Mouse (Mus musculus) ES-E14 (cell line): ENCODE measurements at regions not wholly inside any gene's neighbourhood (a gene's known extent, or its start where the extent isn't known, plus 50 kb on each side); places are given as distances from the start of the nearest gene placed in this dataset.

Source experiments
- DNase-seq: peaks from one replicate; pipeline ENCODE4 v3.0.0-alpha.2; 2013; ENCODE audit warnings: low read depth, low spot score
- H3K27ac ChIP-seq: 2 replicates; pipeline ENCODE4 v1.5.1; 2012; ENCODE audit warnings: low read depth, mild to moderate bottlenecking, low read length, moderate library complexity, mixed read lengths; ENCODE audit not compliant: poor library complexity, insufficient read depth, severe bottlenecking
- H3K36me3 ChIP-seq: 2 replicates; pipeline ENCODE4 v1.6.1; 2012; ENCODE audit warnings: mild to moderate bottlenecking, low read length, moderate library complexity, mixed read lengths; ENCODE audit not compliant: control insufficient read depth, poor library complexity, insufficient read depth, severe bottlenecking
- H3K4me1 ChIP-seq, 2 experiments: fragments of 150-350 bp in 1 of 2; sonication (generic) in 1 of 2; 2 replicates each; pipeline ENCODE4 v1.6.1; 2012; ENCODE audit warnings: low read length in 2 of 2, mild to moderate bottlenecking in 1 of 2, mixed read lengths in 1 of 2; ENCODE audit not compliant: control insufficient read depth in 2 of 2, insufficient read depth in 2 of 2, poor library complexity in 1 of 2
- H3K4me3 ChIP-seq, 2 experiments: fragments of 150-350 bp in 1 of 2; sonication (generic) in 1 of 2; 2 replicates each; pipeline ENCODE4 v1.5.1; 2012; ENCODE audit warnings: low read length in 2 of 2, low read depth in 1 of 2, mild to moderate bottlenecking in 1 of 2, mixed read lengths in 1 of 2; ENCODE audit not compliant: insufficient read depth in 1 of 2, poor library complexity in 1 of 2, severe bottlenecking in 1 of 2
- H3K9ac ChIP-seq: 2 replicates; pipeline ENCODE4 v1.6.1; 2012; ENCODE audit warnings: low read depth, mild to moderate bottlenecking, low read length, mixed read lengths; ENCODE audit not compliant: poor library complexity, insufficient read depth, severe bottlenecking
- H3K9me3 ChIP-seq: fragments of 150-350 bp; sonication (generic); 2 replicates; pipeline ENCODE4 v1.6.1; 2012; ENCODE audit warnings: low read depth, mild to moderate bottlenecking, low read length; ENCODE audit not compliant: control insufficient read depth, insufficient read depth
- CHD2 ChIP-seq: IDR thresholded peaks from 2 replicates; pipeline ENCODE4 v1.6.1; 2014; ENCODE audit warnings: mild to moderate bottlenecking, low read depth, low read length, inconsistent platforms
- HCFC1 ChIP-seq: IDR thresholded peaks from 2 replicates; pipeline ENCODE4 v1.6.1; 2012; ENCODE audit warnings: low read length, inconsistent platforms, borderline replicate concordance; ENCODE audit not compliant: insufficient read depth
- MAFK ChIP-seq: IDR thresholded peaks from 2 replicates; pipeline ENCODE4 v1.6.1; 2014; ENCODE audit warnings: mild to moderate bottlenecking, low read depth, low read length, inconsistent platforms; ENCODE audit not compliant: insufficient read depth
- ZC3H11A ChIP-seq: IDR thresholded peaks from 2 replicates; pipeline ENCODE4 v1.6.1; 2012; ENCODE audit warnings: low read depth, mild to moderate bottlenecking, inconsistent platforms, low read length, borderline replicate concordance
- ZNF384 ChIP-seq: IDR thresholded peaks from 2 replicates; pipeline ENCODE4 v1.6.1; 2012; ENCODE audit warnings: low read depth, low read length, inconsistent platforms
- in situ Hi-C, 2 experiments: fragments of 600-800 bp; cut with MboI; formaldehyde crosslinking; loops; one replicate each; pipeline ENCODE4 v1.15.1; 2025; ENCODE audit warnings: low sequenced_read_pairs in 2 of 2, inconsistent platforms in 1 of 2; ENCODE audit not compliant: unreplicated experiment in 2 of 2

DNA sequence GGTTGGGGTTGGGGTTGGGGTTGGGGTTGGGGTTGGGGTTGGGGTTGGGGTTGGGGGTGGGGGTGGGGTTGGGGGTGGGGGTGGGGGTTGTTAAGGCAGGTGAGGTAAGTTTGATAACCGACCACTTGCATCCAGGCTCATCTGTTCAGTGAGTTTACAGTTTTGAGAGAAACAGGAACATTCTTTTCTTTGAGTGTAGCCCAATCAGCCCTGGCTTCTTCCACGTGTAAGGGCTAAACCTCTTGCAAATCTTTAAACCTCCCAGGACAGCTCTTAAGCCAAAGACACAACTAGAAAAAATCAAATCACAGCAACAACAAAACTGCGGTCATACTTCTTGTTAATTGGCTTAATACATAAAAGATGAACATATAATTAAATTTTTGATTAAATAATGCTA lies 173.1 kb upstream of the Gm5148 start:
- TF ChIP-seq CHD2 = no peak
- no peak for TF ChIP-seq MAFK
- no peak for TF ChIP-seq HCFC1
- no peak for TF ChIP-seq ZNF384
- TF ChIP-seq ZC3H11A = no peak
- no peak for DNase-seq
- in situ Hi-C loops = no loop called here
- no peak overlapping the region for H3K27ac ChIP-seq
- no peak overlapping the region; a peak in 1 of 4 replicates for H3K4me3 ChIP-seq
- H3K9me3 ChIP-seq = no peaks in the 10 kb centered on the region
- H3K4me1 ChIP-seq = no peaks in the 10 kb centered on the region
- no peaks in the 10 kb centered on the region for H3K36me3 ChIP-seq
- H3K9ac ChIP-seq = no peak overlapping the region

- H3K9ac ChIP-seq = no peak overlapping the region
- no peak for TF ChIP-seq HCFC1
- no peak for TF ChIP-seq ZC3H11A
- no peak for TF ChIP-seq MAFK
- no peak for TF ChIP-seq CHD2
- TF ChIP-seq ZNF384 = no peak
- H3K4me1 ChIP-seq = no peaks in the 10 kb centered on the region
- H3K36me3 ChIP-seq = no peaks in the 10 kb centered on the region
- in situ Hi-C loops = no loop called here
- peak; percentile 12 for DNase-seq
- H3K4me3 ChIP-seq = peak overlapping the region; percentile 37 to 49; a peak in 3 of 4 replicates
- no peaks in the 10 kb centered on the region for H3K9me3 ChIP-seq
- no peak overlapping the region for H3K27ac ChIP-seq
These were observed 172.6 kb upstream of the Gm5148 start for GRCm38 (mm10) chr3:37896821-37897311.

- H3K36me3 ChIP-seq = no peaks in the 10 kb centered on the region
- TF ChIP-seq HCFC1 (no peak), CHD2 (no peak), MAFK (no peak), ZC3H11A (no peak), ZNF384 (no peak)
- no peak overlapping the region for H3K4me3 ChIP-seq
- H3K9ac ChIP-seq = no peak overlapping the region
- H3K27ac ChIP-seq = no peak overlapping the region
- H3K4me1 ChIP-seq = no peaks in the 10 kb centered on the region
- in situ Hi-C loops = no loop called here
- DNase-seq = no peak
- H3K9me3 ChIP-seq = no peaks in the 10 kb centered on the region
These were observed 170.3 kb upstream of the Gm5148 start for GRCm38 (mm10) chr3:37894599-37894998.

GRCm38 (mm10) chr3:37890202-37890601 lies 165.9 kb upstream of the Gm5148 start:
- no peaks in the 10 kb centered on the region for H3K9me3 ChIP-seq
- no peak for DNase-seq
- no peak overlapping the region for H3K4me3 ChIP-seq
- H3K27ac ChIP-seq = no peak overlapping the region
- H3K9ac ChIP-seq = no peak overlapping the region
- H3K36me3 ChIP-seq = no peaks in the 10 kb centered on the region
- no peak for TF ChIP-seq HCFC1
- no peak for TF ChIP-seq ZC3H11A
- no peak for TF ChIP-seq MAFK
- TF ChIP-seq CHD2 = no peak
- no peak for TF ChIP-seq ZNF384
- no peaks in the 10 kb centered on the region for H3K4me1 ChIP-seq
- in situ Hi-C loops = no loop called here

- H3K36me3 ChIP-seq = no peaks in the 10 kb centered on the region
- DNase-seq = no peak
- in situ Hi-C loops = no loop called here
- no peaks in the 10 kb centered on the region for H3K9me3 ChIP-seq
- TF ChIP-seq ZC3H11A (no peak), ZNF384 (no peak), CHD2 (no peak), HCFC1 (no peak), MAFK (no peak)
- H3K4me1 ChIP-seq = no peaks in the 10 kb centered on the region
- no peak overlapping the region for H3K9ac ChIP-seq
- H3K4me3 ChIP-seq = no peak overlapping the region
- H3K27ac ChIP-seq = no peak overlapping the region
These were observed 164.2 kb upstream of the Gm5148 start for GRCm38 (mm10) chr3:37888455-37888854.
